Mouse (Mus musculus) kidney, postnatal 0 days (tissue): ENCODE results near the gene Olfr1263. TPM values are rescaled to one million over a fixed set of nuclear protein-coding genes. Genes with fewer than 3 reads are reported as not detected.

Source experiments
- ATAC-seq: fragments of 200-750 bp; cut with Nextera tagmentation; replicated peaks from 2 replicates; pipeline ENCODE4 v1.8.0; 2017; ENCODE audit warnings: low read depth, moderate number of reproducible peaks, moderate TSS enrichment, moderate library complexity; ENCODE audit not compliant: low FRiP score
- DNase-seq: peaks from one replicate; pipeline ENCODE4 v3.0.0-alpha.2; 2016; ENCODE audit warnings: low spot score
- H3K27ac ChIP-seq: fragments of 300-500 bp; sonication (generic); 2 replicates; pipeline ENCODE4 v1.5.1; 2014; ENCODE audit warnings: mild to moderate bottlenecking
- H3K27me3 ChIP-seq: fragments of 300-500 bp; sonication (generic); 2 replicates; pipeline ENCODE4 v1.6.1; 2014; ENCODE audit warnings: low read length, mixed read lengths; ENCODE audit not compliant: insufficient read depth
- H3K36me3 ChIP-seq: fragments of 300-500 bp; sonication (generic); 2 replicates; pipeline ENCODE4 v1.6.1; 2014; ENCODE audit warnings: low read length, mixed read lengths; ENCODE audit not compliant: insufficient read depth
- H3K4me1 ChIP-seq: fragments of 300-500 bp; sonication (generic); replicated peaks from 2 replicates; pipeline ENCODE4 v1.6.1; 2014; ENCODE audit warnings: antibody characterized with exemption, low read length, mixed read lengths; ENCODE audit not compliant: insufficient read depth
- H3K4me2 ChIP-seq: fragments of 300-500 bp; sonication (generic); 2 replicates; pipeline ENCODE4 v1.6.1; 2014; ENCODE audit warnings: mild to moderate bottlenecking, low read length, moderate library complexity, mixed read lengths
- H3K4me3 ChIP-seq: fragments of 300-500 bp; sonication (generic); replicated peaks from 2 replicates; pipeline ENCODE4 v1.5.1; 2014; ENCODE audit warnings: low read depth, low read length
- H3K9ac ChIP-seq: fragments of 300-500 bp; sonication (generic); 2 replicates; pipeline ENCODE4 v1.6.1; 2014; ENCODE audit warnings: low read depth, low read length
- H3K9me3 ChIP-seq: fragments of 300-500 bp; sonication (generic); replicated peaks from 2 replicates; pipeline ENCODE4 v1.6.1; 2016; ENCODE audit warnings: low read length, inconsistent platforms, mixed read lengths
- CTCF ChIP-seq: IDR thresholded peaks from 2 replicates; pipeline ENCODE4 v1.5.1; 2016; ENCODE audit warnings: antibody characterized with exemption, low read depth, mild to moderate bottlenecking, moderate library complexity
- WGBS: fragments of 180-500 bp; shearing (Covaris S2); extraction: QIAGEN DNeasy Blood & Tissue Kit; methylation state at CpG from one replicate; pipeline ENCODE4 v1.1.7; 2014; 5-methylcytosine and 5-hydroxymethylcytosine counted together
- polyA plus RNA-seq: library from polyadenylated mRNA; unstranded; fragments of >200 nt; fragmentation: Nextera tagmentation; extraction: Ambion mirVana; gene quantifications from 2 replicates; pipeline ENCODE4 v1.2.1, GENCODE M21; 2015

Gene Olfr1263
- polyA plus RNA-seq: not detected in 2 replicates

DNA sequence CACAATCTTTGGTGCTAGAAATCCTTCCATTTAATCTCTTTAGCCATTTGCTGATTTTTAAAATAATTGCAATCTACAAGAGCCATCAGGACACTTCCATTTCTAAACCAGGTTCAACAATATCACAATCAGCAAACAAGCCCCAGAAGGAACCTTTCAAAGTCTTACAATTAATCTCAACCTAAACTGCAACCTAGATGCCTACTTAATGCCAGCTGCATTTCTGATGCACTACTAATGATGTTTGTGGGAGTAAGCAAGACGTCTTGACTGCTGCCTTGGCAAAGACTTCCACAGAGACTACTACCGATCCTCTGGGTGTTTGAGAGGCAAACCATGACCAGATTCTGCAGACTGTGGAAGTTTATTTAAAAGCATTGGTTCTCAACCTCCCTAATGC is at the start of gene Olfr1263:
Gene Olfr1263 (plus strand): TSS at position 301 of the 400 bp plus-strand sequence.
- Histone ChIP-seq H3K9me3 (no peaks in the 10 kb centered on the region), H3K36me3 (no peaks in the 10 kb centered on the region), H3K27ac (no peak within 1 kb of the TSS), H3K4me3 (no peak within 1 kb of the TSS), H3K9ac (no peak within 1 kb of the TSS), H3K4me1 (no peaks in the 10 kb centered on the region), H3K27me3 (no peaks in the 10 kb centered on the region), H3K4me2 (no peak within 1 kb of the TSS)
- no peak for DNase-seq
- TF ChIP-seq CTCF: no peak
- 78% methylated on average over 2 of the region's 2 CpGs for WGBS
- no peak for ATAC-seq

DNA sequence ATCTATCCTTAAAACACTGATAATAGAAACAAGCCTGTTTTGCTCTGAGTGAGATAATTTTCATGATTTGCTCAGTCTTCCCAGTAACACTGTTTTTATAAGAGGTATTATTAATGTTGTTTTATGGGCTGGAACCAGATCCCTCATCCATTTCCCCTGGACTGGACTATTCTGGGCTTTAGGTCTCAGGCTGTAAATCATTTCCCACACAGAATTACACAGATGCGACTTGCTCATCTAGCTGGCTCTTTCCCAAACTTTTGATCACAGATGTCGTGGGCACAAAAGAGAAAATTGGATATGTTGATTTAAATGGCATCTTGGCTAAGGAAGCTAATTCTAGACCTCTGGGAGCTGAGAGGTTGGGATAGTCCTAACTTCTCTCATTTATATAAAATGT is 37.7 kb upstream of the Olfr1263 start, which contains the start of gene Olfr1260:
Gene Olfr1260 (plus strand): TSS at position 157 of the 400 bp plus-strand sequence.
- no peak within 1 kb of the TSS for H3K9ac ChIP-seq
- H3K27ac ChIP-seq: no peak within 1 kb of the TSS
- no peaks in the 10 kb centered on the region for H3K9me3 ChIP-seq
- no peak within 1 kb of the TSS for H3K4me3 ChIP-seq
- no peaks in the 10 kb centered on the region for H3K36me3 ChIP-seq
- no peak for TF ChIP-seq CTCF
- no peaks in the 10 kb centered on the region for H3K27me3 ChIP-seq
- H3K4me1 ChIP-seq: no peaks in the 10 kb centered on the region
- 3% methylated on average over 2 of the region's 2 CpGs for WGBS
- DNase-seq (peak; percentile 29), ATAC-seq (no peak)
- no peak within 1 kb of the TSS for H3K4me2 ChIP-seq

DNA sequence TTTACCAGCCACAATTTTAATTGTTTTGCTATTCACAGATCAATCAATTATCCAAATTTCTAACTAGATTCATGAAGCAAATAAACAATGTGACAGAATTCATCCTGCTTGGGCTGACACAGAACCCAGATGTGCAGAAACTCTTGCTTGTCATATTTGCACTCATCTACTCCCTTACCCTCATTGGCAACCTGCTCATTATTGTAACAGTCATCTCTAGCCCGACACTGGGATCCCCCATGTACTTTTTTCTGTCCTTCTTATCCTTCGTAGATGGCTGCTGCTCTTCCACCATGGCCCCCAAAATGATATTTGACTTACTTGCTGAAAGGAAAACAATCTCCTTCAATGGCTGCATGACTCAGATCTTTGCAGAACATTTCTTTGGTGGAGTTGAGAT is 34.2 kb upstream of the Olfr1263 start:
- Histone ChIP-seq H3K4me3 (no peak overlapping the region), H3K9ac (no peak overlapping the region), H3K36me3 (no peaks in the 10 kb centered on the region), H3K27me3 (no peaks in the 10 kb centered on the region), H3K9me3 (no peaks in the 10 kb centered on the region), H3K4me2 (no peak overlapping the region), H3K27ac (no peak overlapping the region), H3K4me1 (no peaks in the 10 kb centered on the region)
- no peak for DNase-seq
- WGBS: 86% methylated on average over 2 of the region's 2 CpGs
- no peak for TF ChIP-seq CTCF
- ATAC-seq: no peak

DNA sequence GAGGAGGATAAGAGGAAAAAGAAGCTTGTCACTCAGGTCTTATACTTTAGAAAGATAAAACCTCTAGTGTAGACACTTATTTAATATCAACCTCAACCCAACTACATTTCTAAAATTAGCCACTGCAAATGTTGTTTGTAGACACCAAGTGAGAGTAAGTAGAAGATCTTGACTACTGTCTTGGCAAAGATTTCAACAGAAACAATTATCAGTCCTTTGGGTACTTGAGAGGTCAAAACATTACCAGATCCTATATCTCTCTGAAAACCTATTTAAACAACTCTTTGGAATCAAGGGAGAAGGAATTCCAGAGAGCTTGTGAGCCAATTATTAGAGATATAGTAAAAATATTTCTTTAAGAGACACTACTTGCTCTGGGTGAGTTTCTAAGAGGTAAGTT is 21.0 kb upstream of the Olfr1263 start, which contains the start of gene Olfr1261:
Gene Olfr1261 (plus strand): TSS at position 301 of the 400 bp plus-strand sequence.
- no peak within 1 kb of the TSS for H3K4me3 ChIP-seq
- no peaks in the 10 kb centered on the region for H3K9me3 ChIP-seq
- H3K36me3 ChIP-seq: no peaks in the 10 kb centered on the region
- DNase-seq (no peak), ATAC-seq (no peak)
- no peak for TF ChIP-seq CTCF
- no peak within 1 kb of the TSS for H3K27ac ChIP-seq
- no peaks in the 10 kb centered on the region for H3K27me3 ChIP-seq
- no peak within 1 kb of the TSS for H3K4me2 ChIP-seq
- no peak within 1 kb of the TSS for H3K9ac ChIP-seq
- H3K4me1 ChIP-seq: no peaks in the 10 kb centered on the region

DNA sequence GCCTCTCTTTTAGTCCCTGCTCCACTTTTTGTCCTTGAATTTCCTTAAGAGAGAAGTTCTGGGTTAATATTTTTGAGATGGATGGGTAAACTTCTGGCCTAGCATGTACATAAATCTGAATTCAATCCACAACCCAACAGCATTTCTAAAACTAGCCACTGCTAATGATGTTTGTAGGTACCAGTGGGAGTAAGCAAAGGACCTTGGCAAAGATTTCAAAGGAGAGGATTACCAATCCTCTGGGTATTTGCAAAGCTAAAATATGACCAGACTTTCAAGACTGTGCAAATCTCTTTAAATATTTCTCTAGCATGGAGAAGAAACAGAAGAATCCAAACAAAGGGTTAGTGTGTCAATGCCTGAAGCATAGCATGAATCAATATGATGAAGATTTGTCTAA is 12.1 kb upstream of the Olfr1263 start, which contains the start of gene Olfr1262:
Gene Olfr1262 (plus strand): TSS at position 301 of the 400 bp plus-strand sequence.
- no peaks in the 10 kb centered on the region for H3K36me3 ChIP-seq
- H3K9me3 ChIP-seq: no peaks in the 10 kb centered on the region
- H3K27ac ChIP-seq: no peak within 1 kb of the TSS
- H3K4me1 ChIP-seq: no peaks in the 10 kb centered on the region
- no peak within 1 kb of the TSS for H3K9ac ChIP-seq
- H3K4me2 ChIP-seq: no peak within 1 kb of the TSS
- H3K4me3 ChIP-seq: no peak within 1 kb of the TSS
- no peak for TF ChIP-seq CTCF
- ATAC-seq: no peak
- DNase-seq: no peak
- H3K27me3 ChIP-seq: no peaks in the 10 kb centered on the region

DNA sequence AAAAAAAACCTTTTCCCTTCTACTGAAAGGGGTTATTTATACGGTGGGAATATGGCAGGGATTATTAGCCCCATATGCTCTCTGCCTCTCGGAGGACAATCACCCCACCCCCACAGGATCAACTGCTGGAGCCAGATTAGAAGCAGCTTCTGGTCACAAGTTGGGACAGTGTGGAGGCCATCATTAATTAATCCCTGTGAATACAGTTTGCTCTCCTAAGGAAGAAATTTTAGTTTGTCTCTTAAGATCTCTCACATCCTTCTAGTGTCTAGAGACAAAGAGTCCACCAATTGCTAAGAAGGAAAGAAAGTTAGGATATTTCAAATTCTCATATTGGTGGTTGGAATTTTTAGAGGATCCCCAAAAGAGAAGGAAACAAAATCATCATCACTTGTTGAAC is 13.5 kb downstream of the Olfr1263 start, which contains the start of gene Olfr1264:
Gene Olfr1264 (minus strand): TSS at position 101 of the 400 bp plus-strand sequence.
- Histone ChIP-seq H3K9me3 (no peaks in the 10 kb centered on the region), H3K27me3 (no peaks in the 10 kb centered on the region), H3K4me2 (no peak within 1 kb of the TSS), H3K9ac (no peak within 1 kb of the TSS), H3K4me1 (no peaks in the 10 kb centered on the region), H3K36me3 (no peaks in the 10 kb centered on the region), H3K27ac (no peak within 1 kb of the TSS), H3K4me3 (no peak within 1 kb of the TSS)
- ATAC-seq (no peak), DNase-seq (no peak)
- 61% methylated on average over 2 of the region's 2 CpGs for WGBS
- no peak for TF ChIP-seq CTCF

DNA sequence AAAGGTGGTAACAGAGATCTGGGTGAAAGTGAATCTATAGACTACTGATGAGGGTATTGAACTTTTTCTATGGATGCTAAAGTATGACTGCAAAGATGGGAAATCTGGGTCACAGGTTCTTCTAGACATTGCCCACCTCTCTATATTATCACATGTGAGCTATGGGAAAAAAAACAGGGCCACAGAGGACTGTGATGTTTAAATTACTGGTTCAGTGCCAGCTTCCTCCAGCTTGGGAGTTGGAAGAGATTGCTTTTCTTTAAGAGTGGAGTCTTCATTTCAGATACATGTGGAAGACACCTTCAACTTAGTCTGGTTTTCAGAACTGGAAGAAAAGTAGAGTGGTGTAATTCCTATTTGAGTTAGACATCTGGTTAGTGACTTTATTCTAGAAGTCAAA is 23.1 kb downstream of the Olfr1263 start, which contains the start of gene Olfr1265:
Gene Olfr1265 (plus strand): TSS at position 301 of the 400 bp plus-strand sequence.
- no peak within 1 kb of the TSS for H3K27ac ChIP-seq
- H3K36me3 ChIP-seq: no peaks in the 10 kb centered on the region
- no peak for TF ChIP-seq CTCF
- no peak within 1 kb of the TSS for H3K9ac ChIP-seq
- no peaks in the 10 kb centered on the region for H3K9me3 ChIP-seq
- H3K4me3 ChIP-seq: no peak within 1 kb of the TSS
- H3K4me1 ChIP-seq: no peaks in the 10 kb centered on the region
- no peak for DNase-seq
- H3K27me3 ChIP-seq: no peaks in the 10 kb centered on the region
- ATAC-seq: no peak
- no peak within 1 kb of the TSS for H3K4me2 ChIP-seq
